Mouse (Mus musculus): ENCODE results near the gene Snrnp35.
"Not testable (repeated sequence)": the region's sequence is repeated elsewhere in the genome, so short reads cannot be mapped to it uniquely, and the experiment has no call there.

Gene Snrnp35

GRCm38 (mm10) chr5:124499001-124499400, 16.1 kb downstream of the Snrnp35 start:
- no peak for DNase-seq (ENCODE audit: extremely low read depth, low read depth, low spot score)

DNA sequence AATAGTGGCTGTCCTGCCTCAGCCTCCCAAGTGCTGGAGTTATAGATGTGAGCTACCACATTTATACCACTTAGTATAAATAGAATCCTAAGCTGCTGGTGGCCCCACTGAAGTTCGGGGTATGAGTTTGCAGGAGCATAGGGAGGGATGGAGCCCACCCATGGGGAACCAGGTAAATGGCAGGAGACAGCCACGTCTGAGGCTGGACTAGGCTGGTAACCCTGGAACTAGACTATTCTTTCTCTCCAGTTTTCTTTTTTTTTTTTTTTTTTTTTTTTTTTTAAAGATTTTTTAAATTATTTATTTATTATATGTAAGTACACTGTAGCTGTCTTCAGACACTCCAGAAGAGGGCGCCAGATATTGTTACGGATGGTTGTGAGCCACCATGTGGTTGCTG, 17.1 kb downstream of the Snrnp35 start:
- DNase-seq (ENCODE audit: extremely low read depth, low read depth, low spot score): not testable (repeated sequence)

- DNase-seq (ENCODE audit: extremely low read depth, low read depth, low spot score): no peak
Measured at GRCm38 (mm10) chr5:124500573-124500972, 17.6 kb downstream of the Snrnp35 start.

GRCm38 (mm10) chr5:124501541-124501940, 18.6 kb downstream of the Snrnp35 start:
- DNase-seq (ENCODE audit: extremely low read depth, low read depth, low spot score): no peak

DNA sequence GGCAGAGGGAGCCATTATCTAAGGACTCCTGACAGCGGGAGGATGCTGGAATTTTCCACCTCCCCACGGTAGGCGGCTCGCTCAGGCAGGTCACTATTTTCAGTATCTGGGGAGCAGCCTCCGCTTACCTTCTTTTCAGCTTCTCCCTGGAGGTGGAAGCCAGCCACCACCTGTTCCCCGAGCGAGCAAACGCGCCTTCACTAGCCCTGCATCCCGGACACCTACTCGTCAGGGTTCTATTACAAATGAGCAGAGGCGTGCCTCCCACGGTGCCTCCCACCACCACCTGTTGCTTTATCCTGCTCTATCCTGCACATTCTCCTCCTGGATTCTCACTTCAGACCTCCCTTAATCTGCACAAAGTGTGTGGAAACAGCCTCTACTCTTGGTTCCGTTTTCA, 20.8 kb downstream of the Snrnp35 start:
- DNase-seq (ENCODE audit: extremely low read depth, low read depth, low spot score): no peak

- no peak for DNase-seq (ENCODE audit: extremely low read depth, low read depth, low spot score)
Measured at GRCm38 (mm10) chr5:124505235-124505634, 22.3 kb downstream of the Snrnp35 start.

GRCm38 (mm10) chr5:124506731-124507359, 23.9 kb downstream of the Snrnp35 start:
- DNase-seq (ENCODE audit: extremely low read depth, low read depth, low spot score): no peak

GRCm38 (mm10) chr5:124509200-124509599, 26.3 kb downstream of the Snrnp35 start:
- DNase-seq (ENCODE audit: extremely low read depth, low read depth, low spot score): no peak

DNA sequence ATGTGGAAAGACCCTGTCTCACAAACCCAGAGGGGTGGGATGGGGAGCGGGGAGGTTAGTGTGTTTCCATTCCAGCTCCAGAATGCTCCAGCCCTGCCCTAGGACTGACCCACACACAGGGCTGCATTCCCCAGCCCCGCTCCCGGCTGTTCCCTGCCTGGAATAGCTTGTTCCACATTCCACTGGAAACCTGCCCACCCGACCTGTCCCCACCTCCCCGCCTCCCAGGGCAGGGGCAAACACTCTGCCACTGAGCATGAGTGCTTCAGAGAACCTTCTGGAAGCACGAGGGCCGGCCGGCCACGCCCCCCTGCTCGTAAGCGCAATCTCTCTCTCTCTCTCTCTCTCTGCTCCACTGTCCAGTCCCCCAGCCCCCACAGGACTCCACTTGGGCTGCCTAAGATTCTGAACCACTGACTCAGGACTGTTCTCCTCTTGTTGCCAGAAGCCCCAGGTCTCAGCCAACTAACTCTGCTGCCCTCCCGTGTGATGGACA, 26.9 kb downstream of the Snrnp35 start:
- no peak for DNase-seq (ENCODE audit: extremely low read depth, low read depth, low spot score)

- DNase-seq (ENCODE audit: extremely low read depth, low read depth, low spot score): no peak
Measured at GRCm38 (mm10) chr5:124510536-124511050, 27.7 kb downstream of the Snrnp35 start.

DNA sequence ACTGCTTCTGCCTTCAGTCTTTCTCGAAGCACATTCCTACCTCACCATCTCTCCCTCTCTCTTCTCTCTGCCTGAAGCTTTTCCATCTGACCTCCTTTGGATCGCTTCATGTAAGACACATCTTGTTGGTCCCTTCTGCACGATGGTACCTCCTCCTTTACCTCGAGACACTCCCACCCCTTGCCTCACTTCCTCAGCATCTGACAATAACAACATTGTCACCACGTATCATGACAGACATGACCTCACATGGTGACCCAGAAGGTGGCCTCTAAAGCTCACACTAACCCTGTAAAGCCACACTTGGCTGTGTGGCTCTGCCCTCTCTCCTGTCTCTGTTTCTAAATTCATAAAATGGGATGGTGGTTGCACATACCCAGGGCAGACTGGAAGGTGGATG, 32.9 kb downstream of the Snrnp35 start:
- no peak for DNase-seq (ENCODE audit: extremely low read depth, low read depth, low spot score)

DNA sequence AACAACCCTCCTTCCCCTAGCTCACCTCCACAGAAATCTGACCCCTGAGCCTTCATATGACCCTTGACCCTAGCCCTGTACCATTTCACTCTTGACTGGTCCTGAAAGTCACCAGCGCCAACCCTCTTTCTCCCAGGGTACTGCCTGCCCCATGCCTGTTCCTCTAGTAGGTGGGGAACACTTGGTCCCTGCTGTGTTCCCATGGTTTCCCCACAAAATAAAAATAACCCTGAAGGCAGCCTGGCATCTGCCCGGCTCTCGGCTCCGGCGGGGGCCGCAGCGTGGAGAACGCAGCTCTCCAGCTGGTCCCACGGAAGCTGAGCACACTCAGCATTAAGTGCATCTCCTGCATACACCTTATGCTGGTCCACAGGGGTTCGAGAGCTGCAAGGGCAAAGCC, 35.7 kb downstream of the Snrnp35 start:
- no peak for DNase-seq (ENCODE audit: extremely low read depth, low read depth, low spot score)

DNA sequence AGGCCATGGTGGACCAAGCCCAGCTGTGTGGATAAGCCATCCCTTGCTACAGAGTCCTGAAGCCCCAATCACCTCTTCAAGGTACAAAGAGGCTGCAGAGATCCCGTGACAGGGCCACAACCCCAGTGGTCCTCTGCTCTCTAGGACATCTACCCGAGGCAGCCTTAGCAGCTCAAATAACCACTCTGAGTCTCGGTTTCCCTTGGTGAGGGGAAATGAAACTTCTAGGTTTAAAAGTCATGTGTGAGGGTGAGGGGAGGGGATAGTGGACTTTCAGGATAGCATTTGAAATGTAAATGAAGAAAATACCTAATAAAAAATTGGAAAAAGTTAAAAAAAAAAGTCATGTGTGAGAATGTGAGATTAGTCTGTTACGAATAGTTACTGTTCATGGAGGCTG, 38.7 kb downstream of the Snrnp35 start:
- DNase-seq (ENCODE audit: extremely low read depth, low read depth, low spot score): no peak

- no peak for DNase-seq (ENCODE audit: extremely low read depth, low read depth, low spot score)
Measured at GRCm38 (mm10) chr5:124523032-124523431, 40.1 kb downstream of the Snrnp35 start.

GRCm38 (mm10) chr5:124524943-124525342, 42.0 kb downstream of the Snrnp35 start:
- DNase-seq (ENCODE audit: extremely low read depth, low read depth, low spot score): no peak

GRCm38 (mm10) chr5:124528351-124528750, 45.4 kb downstream of the Snrnp35 start:
- DNase-seq (ENCODE audit: extremely low read depth, low read depth, low spot score): no peak

- DNase-seq (ENCODE audit: extremely low read depth, low read depth, low spot score): no peak
Measured at GRCm38 (mm10) chr5:124528791-124529190, 45.9 kb downstream of the Snrnp35 start.

GRCm38 (mm10) chr5:124529191-124529651, 46.3 kb downstream of the Snrnp35 start:
- no peak for DNase-seq (ENCODE audit: extremely low read depth, low read depth, low spot score)

- DNase-seq (ENCODE audit: extremely low read depth, low read depth, low spot score): no peak
Measured at GRCm38 (mm10) chr5:124529697-124530096, 46.8 kb downstream of the Snrnp35 start.

- no peak for DNase-seq (ENCODE audit: extremely low read depth, low read depth, low spot score)
Measured at GRCm38 (mm10) chr5:124530655-124531582, 48.0 kb downstream of the Snrnp35 start, which contains the start of gene Rilpl1. TSS of gene Rilpl1 (minus strand) at chr5:124531391.

GRCm38 (mm10) chr5:124531583-124531930, 48.6 kb downstream of the Snrnp35 start:
- no peak for DNase-seq (ENCODE audit: extremely low read depth, low read depth, low spot score)

DNA sequence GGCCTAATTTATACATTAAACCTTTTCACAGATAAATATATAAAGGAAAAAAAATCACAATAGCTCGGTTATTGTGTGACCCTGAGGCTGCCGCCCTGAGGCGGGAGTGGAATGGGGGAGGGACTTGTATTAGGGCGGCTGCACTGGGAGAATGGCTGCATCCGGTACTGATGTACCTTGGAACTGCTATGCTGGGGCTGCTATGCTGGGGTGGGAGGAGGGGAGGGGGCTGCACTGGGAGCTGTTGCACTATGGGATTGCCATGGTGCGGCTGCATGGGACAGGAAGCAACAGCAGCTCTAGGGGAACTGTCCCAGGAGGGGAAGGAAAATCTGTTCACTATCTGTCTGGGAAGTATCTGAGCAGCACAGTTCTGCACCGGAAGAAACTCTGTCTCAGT, 49.5 kb downstream of the Snrnp35 start:
- no peak for DNase-seq (ENCODE audit: extremely low read depth, low read depth, low spot score)
